Mouse (Mus musculus) ES-Bruce4 (cell line): ENCODE data around the gene Cenpj. TPM values are rescaled to one million over a fixed set of nuclear protein-coding genes. Genes with fewer than 3 reads are reported as not detected.

Experiments used
- H3K27ac ChIP-seq: 2 replicates; pipeline ENCODE4 v1.5.1; 2012; ENCODE audit warnings: low read length, inconsistent platforms; ENCODE audit not compliant: insufficient read depth
- H3K27me3 ChIP-seq: 2 replicates; pipeline ENCODE4 v1.6.1; 2012; ENCODE audit warnings: mild to moderate bottlenecking, low read length, inconsistent platforms; ENCODE audit not compliant: control insufficient read depth, poor library complexity, insufficient read depth, severe bottlenecking
- H3K36me3 ChIP-seq: 2 replicates; pipeline ENCODE4 v1.6.1; 2012; ENCODE audit warnings: inconsistent platforms, mild to moderate bottlenecking, low read length, moderate library complexity; ENCODE audit not compliant: control insufficient read depth, poor library complexity, insufficient read depth, severe bottlenecking
- H3K4me1 ChIP-seq: one replicate; pipeline ENCODE4 v1.8.1; 2011; ENCODE audit warnings: low read length; ENCODE audit not compliant: control insufficient read depth, insufficient read depth
- H3K4me3 ChIP-seq: 2 replicates; pipeline ENCODE4 v1.5.1; 2011; ENCODE audit warnings: low read depth, mild to moderate bottlenecking, low read length
- H3K9ac ChIP-seq: 2 replicates; pipeline ENCODE4 v1.6.1; 2012; ENCODE audit warnings: low read depth, mild to moderate bottlenecking, inconsistent platforms; ENCODE audit not compliant: poor library complexity, severe bottlenecking
- H3K9me3 ChIP-seq: replicated peaks from 2 replicates; pipeline ENCODE4 v1.6.1; 2012; ENCODE audit warnings: mild to moderate bottlenecking, low read length, inconsistent platforms; ENCODE audit not compliant: control insufficient read depth, poor library complexity, insufficient read depth, severe bottlenecking
- CTCF ChIP-seq: IDR thresholded peaks from one replicate; pipeline ENCODE4 v1.8.1; 2011; ENCODE audit warnings: low read depth, low read length
- EP300 ChIP-seq: IDR thresholded peaks from 2 replicates; pipeline ENCODE4 v1.6.1; 2011; ENCODE audit warnings: low read depth, low read length; ENCODE audit not compliant: insufficient read depth
- POLR2A ChIP-seq: IDR thresholded peaks from one replicate; pipeline ENCODE4 v1.8.1; 2011; ENCODE audit warnings: low read length; ENCODE audit not compliant: insufficient read depth
- polyA plus RNA-seq: library from polyadenylated mRNA; stranded (reverse); fragments of >200 nt; gene quantifications from 2 replicates; pipeline ENCODE4 v1.2.4, GENCODE M21; 2011; ENCODE audit warnings: low read depth; ENCODE audit not compliant: missing spikeins, insufficient read depth, insufficient read length

Gene Cenpj
- polyA plus RNA-seq = 18.5 and 22.5 TPM in 2 replicates

- no peak within 1 kb of the TSS for H3K27ac ChIP-seq
- no peak for TF ChIP-seq POLR2A
- TF ChIP-seq CTCF = no peak
Measured at GRCm38 (mm10) chr14:56575416-56575815, at the start of gene Cenpj, which contains the start of gene Parp4. Gene Cenpj, minus strand, starts transcription at chr14:56575425. Gene Parp4, plus strand, starts transcription at chr14:56575619.

GRCm38 (mm10) chr14:56620425-56620824 is 45.2 kb upstream of the Cenpj start:
- H3K9ac ChIP-seq = no peak overlapping the region
- H3K9me3 ChIP-seq = no peaks in the 10 kb centered on the region
- H3K27me3 ChIP-seq = no peaks in the 10 kb centered on the region
- no peak for TF ChIP-seq EP300
- no peak for TF ChIP-seq POLR2A
- no peak for TF ChIP-seq CTCF
- H3K27ac ChIP-seq = no peak overlapping the region
- H3K4me1 ChIP-seq = no peaks in the 10 kb centered on the region
- no peak overlapping the region for H3K4me3 ChIP-seq
- H3K36me3 ChIP-seq = no peaks in the 10 kb centered on the region

More at GRCm38 (mm10) chr14:56575416-56575815, at the start of gene Cenpj, which contains the start of gene Parp4:
- peak within 1 kb of the TSS; percentile 84 for H3K4me3 ChIP-seq
- H3K27me3 ChIP-seq = no peaks in the 10 kb centered on the region
- H3K9me3 ChIP-seq = no peaks in the 10 kb centered on the region
- H3K4me1 ChIP-seq = no peaks in the 10 kb centered on the region
- no peaks in the 10 kb centered on the region for H3K36me3 ChIP-seq
- H3K9ac ChIP-seq = peak within 1 kb of the TSS; percentile 54; the same call in 1 of the 2 replicates

- no peak overlapping the region for H3K4me3 ChIP-seq
- H3K27me3 ChIP-seq = no peaks in the 10 kb centered on the region
- no peak overlapping the region for H3K9ac ChIP-seq
- no peak for TF ChIP-seq EP300
- no peak for TF ChIP-seq POLR2A
- TF ChIP-seq CTCF = no peak
- H3K9me3 ChIP-seq = no peaks in the 10 kb centered on the region
- H3K27ac ChIP-seq = no peak overlapping the region
- no peaks in the 10 kb centered on the region for H3K4me1 ChIP-seq
- H3K36me3 ChIP-seq = no peaks in the 10 kb centered on the region
Measured at GRCm38 (mm10) chr14:56617470-56617869, 42.2 kb upstream of the Cenpj start.

GRCm38 (mm10) chr14:56613212-56613611 is 38.0 kb upstream of the Cenpj start:
- Histone ChIP-seq H3K9ac (no peak overlapping the region), H3K4me3 (no peak overlapping the region), H3K27ac (no peak overlapping the region), H3K36me3 (no peaks in the 10 kb centered on the region), H3K27me3 (no peaks in the 10 kb centered on the region), H3K9me3 (no peaks in the 10 kb centered on the region), H3K4me1 (no peaks in the 10 kb centered on the region)
- TF ChIP-seq CTCF = no peak
- no peak for TF ChIP-seq POLR2A
- TF ChIP-seq EP300 = no peak

- H3K9ac ChIP-seq = no peak overlapping the region
- H3K36me3 ChIP-seq = no peaks in the 10 kb centered on the region
- H3K27ac ChIP-seq = no peak overlapping the region
- no peaks in the 10 kb centered on the region for H3K4me1 ChIP-seq
- no peak overlapping the region for H3K4me3 ChIP-seq
- H3K9me3 ChIP-seq = no peaks in the 10 kb centered on the region
- no peaks in the 10 kb centered on the region for H3K27me3 ChIP-seq
- no peak for TF ChIP-seq CTCF
- no peak for TF ChIP-seq POLR2A
- no peak for TF ChIP-seq EP300
Measured at GRCm38 (mm10) chr14:56605136-56605535, 29.9 kb upstream of the Cenpj start.

GRCm38 (mm10) chr14:56604438-56604837 is 29.2 kb upstream of the Cenpj start:
- no peaks in the 10 kb centered on the region for H3K4me1 ChIP-seq
- TF ChIP-seq CTCF (no peak), EP300 (no peak), POLR2A (no peak)
- H3K27ac ChIP-seq = no peak overlapping the region
- H3K9me3 ChIP-seq = no peaks in the 10 kb centered on the region
- no peaks in the 10 kb centered on the region for H3K27me3 ChIP-seq
- H3K36me3 ChIP-seq = no peaks in the 10 kb centered on the region
- H3K4me3 ChIP-seq = no peak overlapping the region
- no peak overlapping the region for H3K9ac ChIP-seq
